Mouse (Mus musculus) heart, adult 18-20 months (tissue): ENCODE data around the gene Gaa. TPM values are rescaled to one million over a fixed set of nuclear protein-coding genes. Genes with fewer than 3 reads are reported as not detected.
A peak's percentile ranks its signal among the peaks of the same experiment; 100 is the strongest.
"Not testable (repeated sequence)": the region's sequence is repeated elsewhere in the genome, so short reads cannot be mapped to it uniquely, and the experiment has no call there.

Experiments
- DNase-seq, 2 experiments: peaks; one replicate each; pipeline ENCODE4 v3.0.0; 2021 to 2022; ENCODE audit warnings: mixed read lengths in 1 of 2
- long read RNA-seq, 2 experiments: library from polyadenylated mRNA; stranded (forward); transcript quantifications; one replicate each; pipeline ENCODE4 v2.0.0; 2021
- total RNA-seq, 2 experiments: library from RNA; stranded (reverse); gene quantifications; 2 replicates each; pipeline ENCODE4 v1.2.3; 2021

Gene Gaa
- 100 to 1,000 TPM in 1 of 2 experiments, 10 to 100 TPM in 1; 91.3 to 110 TPM for total RNA-seq
- long read RNA-seq, experiment 1, transcript Gaa-201 (20 exons, 3,363 nt): minor isoform, 25 of 197 reads
- long read RNA-seq, experiment 1, transcript Gaa-203 (20 exons, 3,633 nt): major isoform, 133 of 197 reads
- long read RNA-seq, experiment 1, partial matches to known transcripts: 35 of 197 reads
- long read RNA-seq, experiment 1, other reads (novel, unspliced or antisense): 4 of 197 reads
- long read RNA-seq, experiment 2, transcript Gaa-203 (20 exons, 3,633 nt): major isoform, 60 of 95 reads
- long read RNA-seq, experiment 2, transcript Gaa-201 (20 exons, 3,363 nt): minor isoform, 6 of 95 reads
- long read RNA-seq, experiment 2, partial matches to known transcripts: 22 of 95 reads
- long read RNA-seq, experiment 2, other reads (novel, unspliced or antisense): 7 of 95 reads

GRCm38 (mm10) chr11:119267768-119268556 lies at the start of gene Gaa:
Gene Gaa, plus strand, starts transcription at chr11:119267887.
- peak; percentile 94 to 98 for DNase-seq

GRCm38 (mm10) chr11:119219816-119220465 lies 47.7 kb upstream of the Gaa start:
- DNase-seq: peak; percentile 80 to 82

DNA sequence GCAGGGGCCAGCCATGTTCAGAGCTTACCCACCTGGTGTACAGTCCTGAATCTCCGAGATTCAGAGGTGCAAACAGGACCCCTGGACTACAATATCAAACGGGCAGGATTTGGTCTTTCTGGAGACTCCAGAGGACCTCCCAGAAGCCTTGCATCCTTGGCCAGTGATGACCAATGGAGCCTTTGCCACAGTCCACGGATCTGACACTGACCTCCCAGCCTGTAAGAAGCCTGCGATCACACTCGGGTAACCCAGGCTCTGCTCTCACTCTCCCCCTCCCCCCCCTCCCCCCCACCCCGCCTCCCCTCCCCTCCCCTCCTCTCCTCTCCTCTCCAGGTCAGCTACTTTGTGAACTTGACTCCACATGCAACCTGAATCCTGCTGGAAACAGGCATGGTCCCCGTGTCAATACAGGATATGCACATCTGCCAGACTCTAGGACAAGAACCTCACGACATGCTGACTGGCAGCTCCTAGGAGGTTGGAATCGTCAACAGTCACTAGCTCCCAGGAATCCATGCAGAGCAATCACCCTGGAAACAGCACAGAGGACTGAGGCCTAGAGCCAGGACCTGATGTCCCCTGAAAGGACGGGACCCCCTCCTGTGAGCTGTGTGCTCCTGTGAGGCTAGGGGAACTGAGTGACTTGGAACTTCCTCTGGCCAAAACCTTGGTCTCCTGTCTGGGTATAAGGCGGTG lies 45.7 kb upstream of the Gaa start:
- no peak for DNase-seq

GRCm38 (mm10) chr11:119223124-119223890 lies 44.4 kb upstream of the Gaa start:
- no peak for DNase-seq

- no peak for DNase-seq
Observed at GRCm38 (mm10) chr11:119224926-119225325, 42.8 kb upstream of the Gaa start.

- no peak for DNase-seq
Observed at GRCm38 (mm10) chr11:119225634-119226033, 42.1 kb upstream of the Gaa start.

GRCm38 (mm10) chr11:119227591-119227990 lies 40.1 kb upstream of the Gaa start:
- peak; percentile 49 to 54 for DNase-seq

DNA sequence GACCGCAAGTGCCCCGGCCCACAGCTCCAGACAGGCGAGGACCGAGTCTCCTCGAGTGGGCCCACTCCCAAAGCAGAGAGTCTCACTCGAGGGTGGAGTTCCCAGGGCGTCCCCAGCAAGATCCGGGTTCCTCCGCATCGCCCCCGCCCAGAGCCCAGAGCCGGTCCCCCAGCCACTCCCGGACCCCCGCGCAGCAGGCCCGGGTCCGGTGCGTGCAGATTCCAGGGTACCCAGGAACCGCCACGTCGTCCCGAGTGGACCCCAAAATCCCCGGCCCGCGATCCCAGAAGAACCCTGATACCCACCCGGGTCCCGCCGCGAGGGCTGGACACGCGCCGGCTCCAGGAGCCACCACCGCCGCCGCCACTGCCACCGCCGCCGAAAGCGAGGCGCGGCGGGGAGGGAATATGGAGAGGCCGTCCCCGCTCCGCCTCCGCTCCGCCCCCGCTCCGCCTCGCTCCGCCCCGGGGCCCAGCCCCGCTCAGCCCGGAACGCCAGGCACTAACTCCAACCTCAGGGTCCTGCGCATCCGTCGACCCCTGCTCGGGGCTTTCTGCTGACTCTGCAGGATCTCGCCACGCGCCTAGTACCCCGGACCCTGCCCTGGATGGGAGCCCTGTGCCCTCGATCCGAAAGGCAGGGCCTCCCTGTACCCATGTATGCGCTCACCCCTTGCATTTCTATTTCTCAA lies 39.5 kb upstream of the Gaa start, which contains the start of the genes Tbc1d16 and Ccdc40:
Gene Tbc1d16 (minus strand): TSS at position 409 of the 691 bp plus-strand sequence.
Gene Ccdc40 (plus strand): TSS at position 482 of the 691 bp plus-strand sequence.
- peak; percentile 79 to 83 for DNase-seq

GRCm38 (mm10) chr11:119228846-119229626 lies 38.7 kb upstream of the Gaa start:
- peak; percentile 85 for DNase-seq

DNA sequence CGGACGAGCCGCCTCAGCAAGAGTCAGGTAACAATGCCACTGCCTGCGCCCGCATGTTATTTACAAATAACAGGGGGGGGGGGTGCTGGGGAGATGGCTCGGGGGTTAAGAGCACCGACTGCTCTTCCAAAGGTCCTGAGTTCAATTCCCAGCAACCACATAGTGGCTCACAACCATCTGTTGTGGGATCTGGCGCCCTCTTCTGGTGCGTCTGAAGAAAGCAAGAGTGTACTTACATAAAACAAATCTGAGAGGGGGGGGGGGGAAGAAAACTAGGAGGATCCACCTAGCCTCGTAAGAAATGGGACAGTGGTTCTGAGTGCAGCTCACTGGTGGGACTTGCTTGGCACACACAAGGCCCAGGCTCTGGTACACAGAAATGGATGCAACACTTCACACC lies 32.9 kb upstream of the Gaa start:
- no peak for DNase-seq

GRCm38 (mm10) chr11:119235596-119235995 lies 32.1 kb upstream of the Gaa start:
- peak in 1 of 2 experiments; percentile 56 for DNase-seq

DNA sequence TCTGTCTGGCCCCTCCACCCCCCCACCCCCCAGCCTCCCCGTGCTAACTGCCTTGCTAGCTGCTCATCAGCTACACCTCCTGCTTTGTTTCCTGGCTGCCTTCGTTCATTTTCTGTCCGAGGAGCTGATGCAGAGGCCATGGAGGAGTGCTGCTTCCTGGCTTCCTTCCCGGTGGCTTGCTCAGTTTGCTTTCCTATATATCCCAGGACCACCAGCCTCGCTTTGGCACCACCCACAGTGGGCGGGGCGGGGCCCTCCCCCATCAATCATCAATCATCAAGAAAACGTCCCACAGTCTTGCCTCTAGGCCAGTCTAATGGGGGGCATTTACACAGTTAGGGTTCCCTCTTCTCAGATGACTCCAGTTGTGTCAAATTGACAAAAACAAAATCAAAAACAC lies 31.3 kb upstream of the Gaa start:
- no peak for DNase-seq

- no peak for DNase-seq
Observed at GRCm38 (mm10) chr11:119237007-119237406, 30.7 kb upstream of the Gaa start.

DNA sequence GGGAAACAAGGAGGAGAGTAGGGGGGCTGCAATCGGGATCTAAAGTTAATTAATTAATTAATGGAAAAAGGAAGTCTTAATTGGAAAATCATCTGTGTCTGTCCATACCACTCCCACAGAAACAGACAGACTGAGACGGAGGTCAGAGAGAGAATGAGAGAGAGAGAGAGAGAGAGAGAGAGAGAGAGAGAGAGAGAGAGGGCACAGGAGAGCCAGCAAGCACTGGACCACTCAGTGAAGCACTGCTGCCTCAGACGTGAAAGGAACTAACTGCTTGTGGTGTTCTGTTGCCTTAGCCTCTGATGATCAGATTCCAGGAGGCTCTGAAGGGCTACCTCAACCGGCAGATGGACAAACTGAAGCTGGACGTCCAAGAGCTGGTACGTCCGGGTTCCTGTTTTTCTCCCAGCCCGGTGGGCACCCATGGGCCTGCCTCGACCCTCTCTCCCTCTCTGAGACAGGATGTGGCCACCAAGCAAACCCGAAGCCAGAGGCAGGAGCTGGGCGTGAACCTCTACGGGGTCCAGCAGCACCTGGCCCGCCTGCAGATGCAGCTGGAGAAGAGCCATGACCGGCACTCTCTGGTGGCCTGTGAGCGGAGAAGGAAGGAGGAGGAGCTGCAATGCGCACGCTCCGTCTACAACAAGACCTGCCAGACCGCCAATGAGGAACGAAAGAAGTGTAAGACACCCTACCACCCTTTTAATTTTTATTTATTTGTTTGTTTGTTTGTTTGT lies 30.0 kb upstream of the Gaa start:
- peak; percentile 51 to 56 for DNase-seq

GRCm38 (mm10) chr11:119238305-119238721 lies 29.4 kb upstream of the Gaa start:
- peak; percentile 65 to 80 for DNase-seq

DNA sequence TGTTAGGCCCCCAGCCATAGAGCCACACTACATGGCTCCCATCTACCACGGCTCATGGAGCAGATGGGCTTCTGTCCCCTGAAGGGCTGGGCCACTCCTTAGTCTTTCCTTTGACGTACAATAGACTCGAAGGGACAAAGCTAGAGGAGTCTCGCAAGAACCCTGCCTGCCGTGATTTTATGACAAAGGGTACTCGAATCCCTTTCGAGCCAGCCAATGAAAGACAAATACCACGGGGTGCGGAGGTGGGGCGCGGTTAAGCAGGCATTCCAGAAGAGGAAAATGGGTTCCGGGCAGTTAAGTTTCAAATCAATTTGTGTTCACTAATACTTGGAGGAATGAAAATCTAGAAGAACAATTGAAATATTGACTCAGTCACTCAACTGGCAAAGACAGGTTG lies 28.2 kb upstream of the Gaa start:
- no peak for DNase-seq

- DNase-seq: not testable (repeated sequence)
Observed at GRCm38 (mm10) chr11:119245543-119245942, 22.1 kb upstream of the Gaa start.

DNA sequence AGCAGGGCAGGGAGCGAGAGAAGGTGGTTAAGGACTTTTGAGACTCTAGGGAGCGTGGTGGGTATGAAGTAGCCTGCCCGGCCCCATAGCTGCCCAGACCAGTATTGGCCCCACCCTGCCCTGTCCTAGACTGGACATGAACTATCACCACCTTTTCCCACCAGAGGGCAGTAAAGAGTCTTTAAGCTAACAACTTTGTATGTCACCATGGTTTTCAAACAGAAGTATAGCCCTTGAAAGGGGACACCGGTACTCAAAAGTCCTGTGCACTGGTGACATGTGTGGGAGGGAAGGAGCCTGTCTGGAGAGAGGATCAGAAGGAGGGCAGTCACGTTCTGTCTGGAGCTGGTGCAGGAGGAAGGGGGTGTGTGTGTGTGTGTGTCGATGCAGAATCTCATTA lies 18.7 kb upstream of the Gaa start:
- DNase-seq: peak; percentile 64 to 85

- no peak for DNase-seq
Observed at GRCm38 (mm10) chr11:119250998-119251397, 16.7 kb upstream of the Gaa start.
